Mouse (Mus musculus) heart, postnatal 36 days (tissue): ENCODE measurements at regions not wholly inside any gene's neighbourhood (a gene's known extent, or its start where the extent isn't known, plus 50 kb on each side); places are given as distances from the start of the nearest gene placed in this dataset.
A peak's percentile ranks its signal among the peaks of the same experiment; 100 is the strongest.

ENCODE experiments used
- DNase-seq, 2 experiments: peaks; one replicate each; pipeline ENCODE4 v3.0.0; 2021 to 2022
- intact Hi-C: fragments of 180-260 bp; cut with DNase I; formaldehyde crosslinking; loops from one replicate; pipeline ENCODE4 v1.15.1; 2025

- intact Hi-C loops, result no loop called here
- peak; percentile 10 to 13 for DNase-seq
Measured at GRCm38 (mm10) chr8:62284378-62285110, 161.6 kb upstream of the Anxa10 start.

- DNase-seq, result no peak
- intact Hi-C loops, result no loop called here
Measured at GRCm38 (mm10) chr8:62250551-62250950, 127.6 kb upstream of the Anxa10 start.
